Mouse (Mus musculus): Measurements from ENCODE around the gene Pax6.

Gene Pax6

DNA sequence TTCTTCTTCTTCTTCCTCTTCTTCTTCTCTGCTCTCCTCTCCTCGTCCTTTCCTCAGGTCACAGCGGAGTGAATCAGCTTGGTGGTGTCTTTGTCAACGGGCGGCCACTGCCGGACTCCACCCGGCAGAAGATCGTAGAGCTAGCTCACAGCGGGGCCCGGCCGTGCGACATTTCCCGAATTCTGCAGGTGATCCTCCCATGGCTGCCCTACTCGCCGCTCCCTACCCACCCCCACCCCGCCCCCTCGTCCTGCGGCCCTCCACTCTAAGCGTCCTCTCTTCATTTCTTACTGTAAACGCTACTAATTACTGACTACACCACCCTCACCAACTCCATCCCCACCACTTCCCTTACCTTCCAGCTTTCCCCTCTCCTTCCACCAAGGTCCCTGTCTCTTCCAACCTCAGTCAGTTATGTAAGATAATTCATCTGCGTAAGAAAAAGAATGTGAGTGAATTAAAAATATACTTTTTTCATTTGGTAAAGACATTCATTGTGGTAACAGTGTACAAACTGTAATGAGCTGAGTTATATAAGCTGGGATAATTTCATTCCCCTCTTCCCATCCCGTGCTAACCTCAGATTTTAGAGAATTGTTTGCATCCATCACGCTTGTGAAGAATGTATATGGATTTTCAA lies 15.2 kb downstream of the Pax6 start:
- no peak for DNase-seq (ENCODE audit: low spot score in 2 of 2)

GRCm38 (mm10) chr2:105684991-105685650 lies 16.4 kb downstream of the Pax6 start:
- DNase-seq (ENCODE audit: low spot score in 2 of 2) = no peak

DNA sequence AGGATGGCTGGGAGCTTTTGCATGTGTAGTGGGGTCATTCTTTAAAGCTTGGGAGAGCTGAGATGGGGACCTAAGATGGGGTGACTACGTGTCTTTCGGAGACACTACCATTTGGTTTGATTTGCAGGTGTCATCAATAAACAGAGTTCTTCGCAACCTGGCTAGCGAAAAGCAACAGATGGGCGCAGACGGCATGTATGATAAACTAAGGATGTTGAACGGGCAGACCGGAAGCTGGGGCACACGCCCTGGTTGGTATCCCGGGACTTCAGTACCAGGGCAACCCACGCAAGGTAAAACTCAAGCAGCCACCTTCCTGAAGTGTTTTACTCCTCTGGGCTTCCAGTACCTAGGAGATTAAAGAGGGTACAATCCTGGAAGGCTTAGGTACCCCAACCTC lies 17.0 kb downstream of the Pax6 start:
- no peak for DNase-seq (ENCODE audit: low spot score in 2 of 2)

GRCm38 (mm10) chr2:105686363-105687316 lies 17.9 kb downstream of the Pax6 start:
- no peak for DNase-seq (ENCODE audit: low spot score in 2 of 2)

GRCm38 (mm10) chr2:105687317-105687991 lies 18.8 kb downstream of the Pax6 start:
- no peak for DNase-seq (ENCODE audit: low spot score in 2 of 2)

GRCm38 (mm10) chr2:105688011-105688410 lies 19.3 kb downstream of the Pax6 start:
- no peak for DNase-seq (ENCODE audit: low spot score in 2 of 2)

DNA sequence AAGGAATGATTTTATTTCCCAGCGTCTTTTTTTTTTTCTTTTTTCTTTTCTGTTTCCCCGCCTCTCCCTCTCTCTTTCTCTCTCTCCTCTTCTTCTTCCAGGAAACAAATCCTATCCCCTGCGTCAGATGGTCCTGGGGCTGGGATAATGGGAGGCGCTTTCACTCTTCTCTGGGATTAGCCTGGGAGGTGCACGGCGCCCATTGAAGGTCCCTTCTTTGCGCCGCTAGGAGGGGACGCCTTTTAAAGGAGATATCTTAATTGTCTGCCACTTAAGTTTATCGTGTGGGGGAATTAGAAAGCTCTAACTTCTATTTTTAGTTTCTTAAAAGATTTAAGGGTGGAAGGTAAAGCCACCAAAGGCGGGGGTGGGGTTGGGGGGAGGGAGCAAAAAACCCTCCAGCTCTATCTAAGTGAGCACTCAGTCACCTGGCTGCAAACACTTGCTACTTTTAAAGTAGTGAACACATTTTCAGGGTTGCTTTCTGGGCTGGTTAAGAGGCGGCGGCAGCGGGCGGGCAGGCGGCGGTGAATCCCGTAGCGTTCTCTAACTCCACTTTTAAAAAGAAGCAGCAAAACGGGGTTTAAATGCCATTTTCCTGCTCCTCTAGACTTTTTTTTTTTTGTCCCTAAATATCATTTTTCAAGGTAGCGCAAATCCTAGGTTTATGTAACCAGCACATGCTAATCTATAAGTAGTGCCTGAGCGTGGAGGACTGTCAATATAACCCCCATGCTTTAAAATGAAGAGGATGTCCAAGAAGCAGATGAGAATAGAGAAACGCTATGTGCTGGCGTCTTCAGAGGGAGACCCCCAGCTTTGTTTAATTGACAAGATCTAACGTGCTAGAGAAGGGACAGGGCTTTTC lies 20.0 kb downstream of the Pax6 start:
- DNase-seq (ENCODE audit: low spot score in 2 of 2) = no peak

- DNase-seq (ENCODE audit: low spot score in 2 of 2) = no peak
Observed at GRCm38 (mm10) chr2:105689304-105689770, 20.6 kb downstream of the Pax6 start.

DNA sequence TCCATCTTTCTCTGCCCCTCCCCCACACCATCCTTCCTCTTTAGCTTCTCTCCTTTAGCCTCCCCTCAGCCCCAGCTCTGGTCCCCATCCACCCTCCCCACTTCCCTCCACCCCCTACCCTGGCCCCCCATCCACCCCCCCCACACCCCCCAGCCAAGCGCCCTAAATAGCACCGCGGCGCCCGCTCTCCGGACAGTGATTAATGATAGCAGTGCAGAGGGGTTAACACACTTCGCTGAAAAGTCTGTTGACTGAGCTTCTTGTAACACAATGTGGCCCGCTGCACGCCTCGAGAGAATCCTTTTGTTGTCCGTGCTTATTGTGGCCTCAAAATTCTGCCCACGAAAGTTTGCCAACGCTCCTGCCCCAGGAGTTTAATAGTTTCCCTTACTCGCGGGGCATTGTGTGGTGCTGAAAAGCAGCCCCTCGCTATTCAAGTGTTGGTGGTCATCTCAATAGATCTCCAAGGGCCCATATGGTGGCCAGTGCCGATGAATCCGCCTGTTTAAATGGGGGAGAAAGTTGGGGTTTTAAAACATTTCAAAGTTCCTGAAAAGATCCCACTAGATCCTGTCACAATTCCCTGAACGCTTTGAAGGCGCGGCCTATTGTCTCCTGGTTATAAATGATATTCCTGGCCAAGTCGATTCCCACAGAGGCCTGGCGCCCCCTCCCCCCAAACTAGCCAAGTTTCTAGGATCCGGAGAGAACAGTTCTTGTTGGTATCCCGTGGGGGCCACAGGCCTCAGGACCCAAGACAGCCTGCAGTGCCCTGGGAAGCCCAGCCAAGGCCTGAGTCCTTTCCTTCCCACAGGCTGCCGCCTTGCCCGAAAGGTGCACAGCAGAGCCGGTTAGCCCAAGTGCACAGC lies 21.3 kb downstream of the Pax6 start:
- DNase-seq (ENCODE audit: low spot score in 2 of 2) = no peak

GRCm38 (mm10) chr2:105691296-105691695 lies 22.6 kb downstream of the Pax6 start:
- DNase-seq (ENCODE audit: low spot score in 2 of 2) = no peak

DNA sequence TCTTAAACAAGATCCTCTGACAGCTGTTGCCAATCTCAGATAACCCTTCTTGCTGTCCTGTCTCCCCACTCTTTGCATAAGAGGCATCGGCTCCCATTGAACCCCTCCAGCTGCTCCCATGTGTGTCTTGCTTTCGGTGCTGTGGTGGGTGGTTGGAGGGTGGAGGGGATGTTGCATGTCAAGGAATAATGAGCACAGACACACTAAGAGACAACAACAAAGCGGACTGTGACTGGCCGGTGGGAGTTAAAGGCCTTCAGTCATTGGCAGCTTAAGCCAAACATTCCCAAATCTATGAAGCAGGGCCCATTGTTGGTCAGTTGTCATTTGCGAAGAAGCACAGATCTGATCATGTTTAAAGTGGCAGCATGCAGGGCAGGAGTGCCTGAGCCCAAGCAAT lies 29.0 kb downstream of the Pax6 start:
- DNase-seq (ENCODE audit: low spot score in 2 of 2) = no peak

GRCm38 (mm10) chr2:105698631-105699030 lies 29.9 kb downstream of the Pax6 start:
- no peak for DNase-seq (ENCODE audit: low spot score in 2 of 2)

DNA sequence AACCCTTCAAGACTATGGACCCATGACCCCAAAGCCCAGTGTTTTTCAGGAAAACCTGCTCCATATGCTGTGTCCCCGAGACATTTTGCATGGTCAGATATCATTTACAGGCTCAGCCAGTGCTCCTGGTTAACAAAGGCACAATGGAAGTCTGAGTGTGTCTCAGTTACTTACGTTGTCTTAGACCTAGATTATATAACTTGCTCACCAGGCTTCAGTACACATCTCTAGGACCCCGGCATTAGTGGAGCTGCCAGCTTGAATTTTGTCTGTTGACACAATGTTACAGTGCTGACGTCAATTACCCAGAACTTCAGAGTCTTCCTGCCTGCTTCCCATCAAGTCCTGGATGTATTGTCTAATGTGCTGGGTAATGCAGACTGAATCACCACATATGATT lies 33.1 kb downstream of the Pax6 start:
- no peak for DNase-seq (ENCODE audit: low spot score in 2 of 2)

- no peak for DNase-seq (ENCODE audit: low spot score in 2 of 2)
Observed at GRCm38 (mm10) chr2:105702586-105702985, 33.9 kb downstream of the Pax6 start.

GRCm38 (mm10) chr2:105705320-105705719 lies 36.6 kb downstream of the Pax6 start:
- no peak for DNase-seq (ENCODE audit: low spot score in 2 of 2)

DNA sequence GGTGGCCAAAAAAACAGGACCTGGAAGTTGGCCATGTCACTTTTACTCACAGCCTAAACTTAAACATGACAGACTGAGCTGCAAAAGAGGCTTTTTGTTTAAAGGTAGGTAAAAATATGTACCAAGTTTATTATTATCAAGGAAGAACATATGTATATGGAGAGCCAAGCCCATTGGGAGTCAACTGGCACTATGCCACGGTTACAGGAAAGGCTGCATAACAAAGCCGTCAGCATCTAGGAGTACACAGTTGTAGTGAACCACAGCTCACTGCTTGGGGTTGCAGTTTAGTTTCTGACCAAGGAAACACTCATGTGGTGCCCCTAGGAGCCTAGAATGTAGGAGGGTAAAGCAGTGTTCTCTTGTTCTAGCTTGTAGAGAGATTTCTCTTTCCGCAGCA lies 40.4 kb downstream of the Pax6 start:
- DNase-seq (ENCODE audit: low spot score in 2 of 2) = no peak

GRCm38 (mm10) chr2:105710511-105710910 lies 41.8 kb downstream of the Pax6 start:
- no peak for DNase-seq (ENCODE audit: low spot score in 2 of 2)

- no peak for DNase-seq (ENCODE audit: low spot score in 2 of 2)
Observed at GRCm38 (mm10) chr2:105715409-105716115, 46.9 kb downstream of the Pax6 start.

DNA sequence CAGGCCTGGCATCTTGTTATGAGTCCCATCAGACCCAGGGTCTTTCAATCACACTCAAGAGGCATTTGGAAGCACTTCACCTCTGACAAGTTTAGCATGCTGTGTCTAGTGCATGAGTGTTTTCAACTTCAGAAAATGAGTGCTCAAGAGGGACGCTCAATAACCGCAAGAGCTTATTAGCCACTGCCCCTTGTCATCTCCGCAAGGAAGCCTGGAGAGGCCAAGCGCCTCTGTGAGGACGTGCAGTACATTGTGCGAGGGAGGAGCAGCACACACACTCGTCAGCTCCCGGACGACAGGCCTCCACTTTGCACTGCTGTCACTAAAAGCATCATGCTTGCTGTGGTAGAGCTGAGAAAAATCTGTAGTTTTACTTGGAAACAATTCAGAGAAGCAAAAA lies 58.0 kb downstream of the Pax6 start:
- no peak for DNase-seq (ENCODE audit: low spot score in 2 of 2)
